Mouse (Mus musculus) left cerebral cortex, postnatal 36 days (tissue): ENCODE measurements around the gene Plekhg3. TPM values are rescaled to one million over a fixed set of nuclear protein-coding genes. Genes with fewer than 3 reads are reported as not detected.

ENCODE experiments used
- DNase-seq, 2 experiments: peaks; one replicate each; pipeline ENCODE4 v3.0.0; 2021 to 2022; ENCODE audit warnings: low spot score in 2 of 2, mixed read lengths in 1 of 2
- intact Hi-C: fragments of 180-260 bp; cut with DNase I; formaldehyde crosslinking; loops from one replicate; pipeline ENCODE4 v1.15.1; 2025
- total RNA-seq, 2 experiments: library from RNA; stranded (reverse); gene quantifications; 2 replicates each; pipeline ENCODE4 v1.2.3; 2021

Plekhg3 gene
- total RNA-seq: 10 to 100 TPM; 16.6 to 18.3 TPM

GRCm38 (mm10) chr12:76530580-76531139 lies at the start of gene Plekhg3:
Plekhg3 (plus strand) TSS chr12:76530891.
- DNase-seq: no peak
- intact Hi-C loops: no loop called here

GRCm38 (mm10) chr12:76482446-76482845 lies 48.2 kb upstream of the Plekhg3 start:
- no peak for DNase-seq
- intact Hi-C loops: no loop called here

GRCm38 (mm10) chr12:76482948-76483347 lies 47.7 kb upstream of the Plekhg3 start:
- DNase-seq: no peak
- intact Hi-C loops: no loop called here

- intact Hi-C loops: no loop called here
- no peak for DNase-seq
These were observed 45.8 kb upstream of the Plekhg3 start for GRCm38 (mm10) chr12:76484881-76485280.

GRCm38 (mm10) chr12:76485381-76485780 lies 45.3 kb upstream of the Plekhg3 start:
- intact Hi-C loops: no loop called here
- DNase-seq: no peak

- DNase-seq: no peak
- intact Hi-C loops: no loop called here
These were observed 43.7 kb upstream of the Plekhg3 start for GRCm38 (mm10) chr12:76486943-76487342.

GRCm38 (mm10) chr12:76490798-76491197 lies 39.9 kb upstream of the Plekhg3 start:
- intact Hi-C loops: loop anchor here (10.0 kb wide), 1 partner anchor 234 kb away; no protein-coding TSS in a partner anchor
- no peak for DNase-seq

- intact Hi-C loops: loop anchor here (10.0 kb wide), 1 partner anchor 231 kb away; no protein-coding TSS in a partner anchor
- DNase-seq: peak; percentile 24 to 41
These were observed 37.2 kb upstream of the Plekhg3 start for GRCm38 (mm10) chr12:76493462-76493861.

GRCm38 (mm10) chr12:76495381-76495780 lies 35.3 kb upstream of the Plekhg3 start:
- intact Hi-C loops: loop anchor here (10.0 kb wide), 1 partner anchor 229 kb away; no protein-coding TSS in a partner anchor
- no peak for DNase-seq

- intact Hi-C loops: loop anchor here (1.0 to 10.0 kb wide), 2 partner anchors 98 to 228 kb away; no protein-coding TSS in a partner anchor
- DNase-seq: peak; percentile 18 to 26
These were observed 34.4 kb upstream of the Plekhg3 start for GRCm38 (mm10) chr12:76496324-76496723.

- no peak for DNase-seq
- intact Hi-C loops: loop anchor here (10.0 kb wide), 1 partner anchor 226 kb away; no protein-coding TSS in a partner anchor
These were observed 31.4 kb upstream of the Plekhg3 start for GRCm38 (mm10) chr12:76499276-76499675.

GRCm38 (mm10) chr12:76500055-76500454 lies 30.6 kb upstream of the Plekhg3 start:
- DNase-seq: no peak
- intact Hi-C loops: no loop called here

GRCm38 (mm10) chr12:76500896-76501295 lies 29.8 kb upstream of the Plekhg3 start:
- intact Hi-C loops: no loop called here
- DNase-seq: no peak

GRCm38 (mm10) chr12:76502981-76503380 lies 27.7 kb upstream of the Plekhg3 start:
- intact Hi-C loops: no loop called here
- no peak for DNase-seq

GRCm38 (mm10) chr12:76506522-76506921 lies 24.2 kb upstream of the Plekhg3 start:
- no peak for DNase-seq
- intact Hi-C loops: no loop called here

- intact Hi-C loops: no loop called here
- no peak for DNase-seq
These were observed 22.9 kb upstream of the Plekhg3 start for GRCm38 (mm10) chr12:76507791-76508190.

GRCm38 (mm10) chr12:76508909-76509440 lies 21.7 kb upstream of the Plekhg3 start:
- intact Hi-C loops: no loop called here
- DNase-seq: no peak

- DNase-seq: no peak
- intact Hi-C loops: no loop called here
These were observed 18.0 kb upstream of the Plekhg3 start for GRCm38 (mm10) chr12:76512731-76513130.

GRCm38 (mm10) chr12:76514842-76515241 lies 15.8 kb upstream of the Plekhg3 start:
- no peak for DNase-seq

GRCm38 (mm10) chr12:76518000-76518399 lies 12.7 kb upstream of the Plekhg3 start:
- intact Hi-C loops: no loop called here
- DNase-seq: no peak

More at GRCm38 (mm10) chr12:76514842-76515241, 15.8 kb upstream of the Plekhg3 start:
- intact Hi-C loops: no loop called here
